Comparison of ENCODE assay signal across 8 mouse cellular contexts in genomic region chr9:49485892-49486311, GRCm38 (mm10). TPM values are rescaled to one million over a fixed set of nuclear protein-coding genes. Genes with fewer than 3 reads are reported as not detected.
DNase-seq lines count a peak whose midpoint lies in the region; ATAC-seq and TF ChIP-seq lines count a peak whose summit lies in the region.

Gene Ttc12 (minus strand): TSS chr9:49486225.

- no peaks in the 10 kb centered on the region for H3K9me3 ChIP-seq in ES-E14 (ENCODE audit: control insufficient read depth, insufficient read depth, low read depth, low read length)
- no peaks in the 10 kb centered on the region for H3K9me3 ChIP-seq in forebrain, embryonic 10.5 days
- H3K9me3 ChIP-seq in heart, postnatal 0 days (replicated peaks; ENCODE audit: control insufficient read depth, low read length), result no peaks in the 10 kb centered on the region
- H3K9me3 ChIP-seq in neural tube, embryonic 13.5 days, result no peaks in the 10 kb centered on the region

- TF ChIP-seq CTCF in brain, embryonic 14.5 days (IDR thresholded peaks at IDR 0.05; ENCODE audit: borderline replicate concordance, extremely low read depth, insufficient read depth, insufficient read length), result no peak
- TF ChIP-seq CTCF in heart, postnatal 0 days (IDR thresholded peaks at IDR 0.05; ENCODE audit: low read depth), result no peak
- no peak for TF ChIP-seq CTCF in lung, adult 2 months (IDR thresholded peaks at IDR 0.05; ENCODE audit: insufficient read depth, low read length)
- no peak for TF ChIP-seq CTCF in thymus, adult 2 months (IDR thresholded peaks at IDR 0.05; ENCODE audit: borderline replicate concordance, control insufficient read depth, extremely low read depth, insufficient read depth, low read length, poor library complexity)

- 0% methylated on average over 18 of the region's 18 CpGs for WGBS in forebrain, embryonic 10.5 days
- 2% methylated on average over 18 of the region's 18 CpGs for WGBS in heart, postnatal 0 days
- WGBS in lung, adult 2 months, result under 1% methylated on average over 18 of the region's 18 CpGs
- WGBS in neural tube, embryonic 13.5 days, result under 1% methylated on average over 18 of the region's 18 CpGs
- under 1% methylated on average over 18 of the region's 18 CpGs for WGBS in thymus, adult 2 months

- H3K4me2 ChIP-seq in heart, postnatal 0 days (ENCODE audit: low read depth, low read length), result peak within 1 kb of the TSS; percentile 84
- peak within 1 kb of the TSS; percentile 73 for H3K4me2 ChIP-seq in neural tube, embryonic 13.5 days

- H3K4me1 ChIP-seq in ES-E14 (ENCODE audit: control insufficient read depth in 2 of 2, insufficient read depth in 2 of 2, low read length in 2 of 2, poor library complexity in 1 of 2), result peaks cover 8 to 10% of the 10 kb centered on the region in 2 experiments
- peaks cover 35% of the 10 kb centered on the region for H3K4me1 ChIP-seq in forebrain, embryonic 10.5 days
- no peaks in the 10 kb centered on the region for H3K4me1 ChIP-seq in heart, postnatal 0 days (ENCODE audit: control insufficient read depth, insufficient read depth)
- peaks cover 3% of the 10 kb centered on the region; the same call in 1 of the 2 replicates for H3K4me1 ChIP-seq in lung, adult 2 months (ENCODE audit: control insufficient read depth, insufficient read depth, low read length)
- H3K4me1 ChIP-seq in neural tube, embryonic 13.5 days (replicated peaks), result peaks cover 35% of the 10 kb centered on the region
- peaks cover 25% of the 10 kb centered on the region for H3K4me1 ChIP-seq in thymus, adult 2 months (replicated peaks; ENCODE audit: control insufficient read depth, insufficient read depth, low read length)

- DNase-seq in ES-E14 (ENCODE audit: low read depth, low spot score), result peak; percentile 86
- peak; percentile 78 for DNase-seq in brain, embryonic 14.5 days (ENCODE audit: low read depth)
- peak; percentile 84 for DNase-seq in forebrain, embryonic 10.5 days (ENCODE audit: extremely low spot score, low spot score)
- DNase-seq in heart, postnatal 0 days (ENCODE audit: low spot score), result peak; percentile 82
- DNase-seq in kidney, postnatal 36 days, result peak; percentile 93
- DNase-seq in lung, adult 2 months, result peak; percentile 86
- peak; percentile 66 for DNase-seq in thymus, adult 2 months

- in situ Hi-C loops in ES-E14 (cut with MboI; ENCODE audit: low sequenced_read_pairs in 2 of 2, unreplicated experiment in 2 of 2), result loop anchor here (5.0 to 25.0 kb wide), 3 partner anchors 401 to 849 kb away; partner anchors contain the start of gene Tmprss5 (in 1 of the 2)

- no peak for TF ChIP-seq EP300 in heart, postnatal 0 days (IDR thresholded peaks at IDR 0.05; ENCODE audit: low read depth)

- TF ChIP-seq POLR2A in brain, embryonic 14.5 days (IDR thresholded peaks at IDR 0.05; ENCODE audit: borderline replicate concordance, extremely low read depth, insufficient read depth, insufficient read length, poor library complexity, severe bottlenecking), result no peak
- TF ChIP-seq POLR2A in lung, adult 2 months (IDR thresholded peaks at IDR 0.05; ENCODE audit: borderline replicate concordance, extremely low read depth, low read depth, low read length), result peak; percentile 80; the same call in 1 of the 2 replicates
- TF ChIP-seq POLR2A in thymus, adult 2 months (IDR thresholded peaks at IDR 0.05; ENCODE audit: control insufficient read depth, extremely low read depth, insufficient read depth, low read length, poor library complexity), result 0 out of 2 replicates have a peak, but pooled peaks have one; percentile 10

- ATAC-seq in heart, postnatal 0 days (ENCODE audit: insufficient read depth, low read depth), result peak; percentile 91
- ATAC-seq in neural tube, embryonic 13.5 days (ENCODE audit: low read depth), result peak; percentile 88

- peak within 1 kb of the TSS; percentile 81 to 83 for H3K4me3 ChIP-seq in ES-E14 (ENCODE audit: insufficient read depth in 1 of 2, low read depth in 1 of 2, low read length in 2 of 2, poor library complexity in 1 of 2, severe bottlenecking in 1 of 2)
- H3K4me3 ChIP-seq in forebrain, embryonic 10.5 days, result peak within 1 kb of the TSS; percentile 69
- peak within 1 kb of the TSS; percentile 60 for H3K4me3 ChIP-seq in heart, postnatal 0 days (ENCODE audit: low read depth, low read length)
- peak within 1 kb of the TSS; percentile 81 for H3K4me3 ChIP-seq in lung, adult 2 months (replicated peaks; ENCODE audit: extremely low read depth, low read depth, low read length)
- H3K4me3 ChIP-seq in neural tube, embryonic 13.5 days, result peak within 1 kb of the TSS; percentile 48
- H3K4me3 ChIP-seq in thymus, adult 2 months (ENCODE audit: control insufficient read depth, insufficient read depth, low read length), result peak within 1 kb of the TSS; percentile 70

- no peak within 1 kb of the TSS for H3K27ac ChIP-seq in ES-E14 (ENCODE audit: insufficient read depth, low read depth, low read length, poor library complexity, severe bottlenecking)
- H3K27ac ChIP-seq in forebrain, embryonic 10.5 days, result peak within 1 kb of the TSS; percentile 83
- peak within 1 kb of the TSS; percentile 39; the same call in 1 of the 2 replicates for H3K27ac ChIP-seq in heart, postnatal 0 days (ENCODE audit: low read depth)
- no peak within 1 kb of the TSS for H3K27ac ChIP-seq in neural tube, embryonic 13.5 days (replicated peaks)
- peak within 1 kb of the TSS; percentile 31; the same call in 1 of the 2 replicates for H3K27ac ChIP-seq in thymus, adult 2 months (ENCODE audit: control insufficient read depth, insufficient read depth, low read length)

- H3K36me3 ChIP-seq in ES-E14 (ENCODE audit: control insufficient read depth, insufficient read depth, low read length, poor library complexity, severe bottlenecking), result no peaks in the 10 kb centered on the region
- H3K36me3 ChIP-seq in forebrain, embryonic 10.5 days (replicated peaks), result no peaks in the 10 kb centered on the region
- H3K36me3 ChIP-seq in heart, postnatal 0 days (replicated peaks; ENCODE audit: control insufficient read depth, insufficient read depth, low read length), result no peaks in the 10 kb centered on the region
- H3K36me3 ChIP-seq in neural tube, embryonic 13.5 days, result no peaks in the 10 kb centered on the region
- H3K36me3 ChIP-seq in thymus, adult 2 months (ENCODE audit: control insufficient read depth, insufficient read depth, low read length), result no peaks in the 10 kb centered on the region

- H3K9ac ChIP-seq in ES-E14 (ENCODE audit: insufficient read depth, low read depth, low read length, poor library complexity, severe bottlenecking), result peak within 1 kb of the TSS; percentile 66
- peak within 1 kb of the TSS; percentile 31; the same call in 1 of the 2 replicates for H3K9ac ChIP-seq in heart, postnatal 0 days (replicated peaks; ENCODE audit: low read depth, low read length)
- peak within 1 kb of the TSS; percentile 62 for H3K9ac ChIP-seq in neural tube, embryonic 13.5 days

- H3K27me3 ChIP-seq in forebrain, embryonic 10.5 days (ENCODE audit: poor library complexity, severe bottlenecking), result peaks cover 24% of the 10 kb centered on the region
- H3K27me3 ChIP-seq in heart, postnatal 0 days (ENCODE audit: control insufficient read depth, insufficient read depth, low read length), result 0 out of 2 replicates have a peak, but pooled peaks cover 5% of the 10 kb centered on the region
- 0 out of 2 replicates have a peak, but pooled peaks cover 4% of the 10 kb centered on the region for H3K27me3 ChIP-seq in neural tube, embryonic 13.5 days
- no peaks in the 10 kb centered on the region for H3K27me3 ChIP-seq in thymus, adult 2 months (ENCODE audit: control insufficient read depth, insufficient read depth, low read length)

TF ChIP-seq in ES-E14, 5 proteins besides CTCF, POLR2A, EP300 and RAD21:
- TF ChIP-seq CHD2 (IDR thresholded peaks at IDR 0.05; ENCODE audit: low read depth, low read length) (no peak), ZNF384 (IDR thresholded peaks at IDR 0.05; ENCODE audit: low read depth, low read length) (no peak), MAFK (IDR thresholded peaks at IDR 0.05; ENCODE audit: insufficient read depth, low read depth, low read length) (no peak), HCFC1 (IDR thresholded peaks at IDR 0.05; ENCODE audit: borderline replicate concordance, insufficient read depth, low read length) (no peak), ZC3H11A (IDR thresholded peaks at IDR 0.05; ENCODE audit: borderline replicate concordance, low read depth, low read length) (no peak)

RNA-seq across cellular contexts. Expression of gene Ttc12, which starts in this region (rescaled TPM):
- 2.1 and 2.5 TPM in 2 replicates for total RNA-seq in ES-E14 (2012; rRNA removed)
- 1.2 and 2.5 TPM in 2 replicates for polyA plus RNA-seq in brain, embryonic 14.5 days (2012; rRNA removed)
- 1.3 and 1.6 TPM in 2 replicates for polyA plus RNA-seq in forebrain, embryonic 10.5 days (2016; fragmentation: Nextera tagmentation; extraction: Ambion mirVana)
- total RNA-seq in heart, postnatal 0 days (2014; rRNA removed; ENCODE audit: low replicate concordance), result 5.3 and 10.5 TPM in 2 replicates
- polyA plus RNA-seq in heart, postnatal 0 days (2015; fragmentation: Nextera tagmentation; extraction: Ambion mirVana), result 5.1 and 5.4 TPM in 2 replicates
- polyA plus RNA-seq in lung, adult 2 months (2012; rRNA removed), result 3.6 and 6.0 TPM in 2 replicates
- polyA plus RNA-seq in neural tube, embryonic 13.5 days (2015; fragmentation: Nextera tagmentation; extraction: Ambion mirVana), result 1.5 and 2.1 TPM in 2 replicates
- 2.5 and 3.3 TPM in 2 replicates for polyA plus RNA-seq in thymus, adult 2 months (2012; rRNA removed)

Comparison
In these comparisons a context has a peak if more than half of its experiments do, and no peak if none do; other contexts are left out.
1. H3K27ac ChIP-seq: peak in forebrain, embryonic 10.5 days (single experiment), heart, postnatal 0 days (single experiment) and thymus, adult 2 months (single experiment); none in ES-E14 (single experiment) and neural tube, embryonic 13.5 days (single experiment).
2. Peak in every context shown above with its lines, with median percentiles within 50 percentile points of each other: DNase-seq, H3K4me3 ChIP-seq and H3K9ac ChIP-seq.